Mouse (Mus musculus) bone marrow, adult 2 months (tissue): Measurements from ENCODE around the gene Gas8. TPM values are rescaled to one million over a fixed set of nuclear protein-coding genes. Genes with fewer than 3 reads are reported as not detected.
"Not testable (repeated sequence)": the region's sequence is repeated elsewhere in the genome, so short reads cannot be mapped to it uniquely, and the experiment has no call there.

Experiments used
- H3K27ac ChIP-seq: fragments of 200-500 bp; 2 replicates; pipeline ENCODE4 v1.5.1; 2012; ENCODE audit warnings: low read depth, mild to moderate bottlenecking, control low read depth, inconsistent platforms, low read length; ENCODE audit not compliant: control insufficient read depth, poor library complexity, insufficient read depth
- H3K4me1 ChIP-seq: fragments of 200-500 bp; 2 replicates; pipeline ENCODE4 v1.6.1; 2011; ENCODE audit warnings: low read length; ENCODE audit not compliant: control insufficient read depth, insufficient read depth
- H3K4me3 ChIP-seq: fragments of 200-500 bp; replicated peaks from 2 replicates; pipeline ENCODE3; 2011; ENCODE audit warnings: mild to moderate bottlenecking, low read depth, low read length, control low read depth; ENCODE audit not compliant: control insufficient read depth
- CTCF ChIP-seq: fragments of 200-500 bp; IDR thresholded peaks from 2 replicates; pipeline ENCODE4 v1.5.1; 2011; ENCODE audit warnings: low read length, control low read depth; ENCODE audit not compliant: control insufficient read depth, insufficient read depth
- POLR2A ChIP-seq: fragments of 200-500 bp; IDR thresholded peaks from 2 replicates; pipeline ENCODE4 v1.6.1; 2011; ENCODE audit warnings: low read depth, mild to moderate bottlenecking, control low read depth, low read length, borderline replicate concordance; ENCODE audit not compliant: control insufficient read depth
- WGBS: fragments of 180-500 bp; shearing (Covaris S2); methylation state at CpG from one replicate; pipeline ENCODE4 v1.1.7; 2018; 5-methylcytosine and 5-hydroxymethylcytosine counted together
- polyA plus RNA-seq: library from polyadenylated mRNA; stranded (reverse); fragments of >200 nt; gene quantifications from 2 replicates; pipeline ENCODE4 v1.2.4, GENCODE M21; 2011; ENCODE audit warnings: low replicate concordance; ENCODE audit not compliant: missing spikeins, insufficient read depth, insufficient read length

Gas8 gene
- polyA plus RNA-seq, 1 experiment: 6.3 TPM

DNA sequence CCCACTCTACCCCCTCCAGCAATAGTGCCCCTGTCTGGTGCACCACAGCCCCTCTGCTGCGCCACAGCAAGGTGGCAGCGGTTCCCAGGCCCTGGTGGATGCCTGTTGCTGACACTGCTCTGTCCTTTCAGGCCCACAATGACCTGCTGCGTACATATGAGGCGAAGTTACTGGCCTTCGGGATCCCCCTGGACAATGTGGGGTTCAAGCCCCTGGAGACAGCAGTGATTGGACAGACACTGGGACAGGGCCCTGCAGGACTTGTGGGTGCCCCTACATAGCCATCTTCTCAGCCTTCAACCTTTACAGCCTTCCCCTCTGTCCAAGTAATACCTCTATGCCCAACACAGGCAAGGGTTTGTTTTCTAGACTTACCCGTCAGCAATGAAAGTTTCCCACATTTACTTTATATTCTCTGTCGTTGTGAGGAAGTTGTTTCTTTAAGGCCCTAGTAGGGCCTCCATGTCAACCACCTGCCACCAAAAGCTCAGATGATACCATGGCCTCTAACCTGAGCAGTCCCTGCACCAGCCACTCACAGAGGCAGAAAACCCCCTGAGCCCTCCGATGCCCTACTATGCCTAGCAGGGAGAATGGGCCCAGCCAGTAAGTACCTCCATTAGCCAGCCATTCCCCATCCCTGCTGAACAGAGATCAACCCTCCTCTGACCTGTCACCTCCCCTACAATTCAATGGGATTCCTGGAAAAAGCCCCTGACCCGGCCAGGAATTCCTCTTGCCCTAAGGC is 17.8 kb downstream of the Gas8 start:
- Histone ChIP-seq H3K4me3 (no peak overlapping the region), H3K4me1 (no peaks in the 10 kb centered on the region), H3K27ac (no peak overlapping the region)
- TF ChIP-seq CTCF (no peak), POLR2A (no peak)
- WGBS: 87% methylated on average over 9 of the region's 9 CpGs

DNA sequence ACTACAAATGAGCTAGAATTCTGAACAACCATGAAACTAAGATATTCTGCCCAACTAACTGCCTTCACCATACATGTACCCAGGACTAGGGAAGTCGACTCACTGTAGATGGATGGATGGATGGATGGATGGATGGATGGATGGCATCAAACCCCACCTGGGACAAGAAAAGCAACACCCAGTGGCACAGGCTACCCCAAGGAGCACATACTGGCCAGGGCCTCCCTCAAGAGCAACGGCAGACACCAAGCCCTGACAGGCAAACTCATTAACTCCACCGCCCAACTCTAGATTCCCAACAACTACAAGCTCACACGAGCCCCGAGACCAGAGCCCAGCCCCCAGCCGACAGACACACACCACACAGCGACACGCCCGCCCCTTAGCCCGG is 18.4 kb downstream of the Gas8 start:
- no peak for TF ChIP-seq CTCF
- Histone ChIP-seq H3K27ac (no peak overlapping the region), H3K4me1 (no peaks in the 10 kb centered on the region), H3K4me3 (no peak overlapping the region)
- 78% methylated on average over 9 of the region's 10 CpGs for WGBS

DNA sequence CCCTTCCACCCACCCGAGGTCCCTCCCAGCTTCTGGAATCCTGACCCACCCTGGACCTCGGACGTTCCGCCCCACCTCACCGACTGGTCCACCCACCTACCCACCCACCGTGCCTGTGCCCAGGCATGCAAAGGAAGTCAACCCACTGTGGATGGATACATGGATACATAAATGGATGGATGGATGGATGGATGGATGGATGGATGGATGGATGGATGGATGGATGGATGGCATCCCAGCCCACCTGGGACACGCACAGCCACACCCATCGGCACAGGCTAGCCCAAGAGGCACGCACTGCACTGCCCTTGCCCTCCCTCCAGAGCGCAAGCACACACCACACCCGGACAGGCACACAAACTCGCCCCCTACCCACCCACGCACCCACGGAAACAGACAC is 19.0 kb downstream of the Gas8 start:
- H3K27ac ChIP-seq, H3K4me1 ChIP-seq, H3K4me3 ChIP-seq: not testable (repeated sequence)
- 79% methylated on average over 7 of the region's 14 CpGs for WGBS

DNA sequence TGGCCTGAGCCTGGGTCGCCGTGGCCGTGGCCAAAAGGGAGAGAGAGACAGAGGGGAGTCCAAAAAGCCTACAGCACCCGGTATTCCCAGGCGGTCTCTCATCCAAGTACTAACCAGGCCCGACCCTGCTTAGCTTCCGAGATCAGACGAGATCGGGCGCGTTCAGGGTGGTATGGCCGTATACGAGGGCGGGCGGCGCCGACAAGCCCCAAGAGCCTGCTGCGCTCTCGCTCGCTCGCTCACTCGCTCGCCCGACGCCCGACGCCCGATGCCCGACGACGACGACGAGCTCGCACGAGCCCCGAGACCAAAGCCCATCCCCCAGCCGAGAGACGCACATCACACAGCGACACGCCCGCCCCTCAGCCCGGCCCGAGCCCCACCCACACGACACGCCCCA is 45.6 kb downstream of the Gas8 start:
- not testable (repeated sequence) for H3K27ac ChIP-seq, H3K4me1 ChIP-seq, H3K4me3 ChIP-seq
- no CpG with 5 or more reads among the region's 45 CpGs for WGBS

DNA sequence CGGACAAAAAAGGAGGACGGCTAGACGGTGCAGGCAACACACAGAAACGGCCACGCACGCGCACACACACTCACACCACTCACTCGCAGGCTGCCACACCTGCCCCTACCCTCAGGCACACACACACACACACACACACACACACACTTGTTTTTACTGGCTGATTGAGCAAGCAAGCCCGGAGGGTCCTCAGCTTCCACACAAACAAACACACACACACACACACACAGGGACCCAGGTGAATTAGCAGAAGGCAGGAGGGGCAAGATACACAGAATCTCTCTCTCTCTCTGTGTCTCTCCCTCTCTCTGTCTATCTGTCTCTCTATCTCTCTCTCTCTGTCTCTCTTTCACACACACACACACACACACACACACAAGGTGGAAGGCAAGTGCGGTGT is 56.8 kb downstream of the Gas8 start:
- H3K4me1 ChIP-seq, H3K4me3 ChIP-seq: not testable (repeated sequence)
- 78% methylated on average over 1 of the region's 10 CpGs for WGBS

More for the DNA sequence above, 56.8 kb downstream of the Gas8 start:
- H3K27ac ChIP-seq: not testable (repeated sequence)

Other genes starting within 250 kb of the Gas8 start
- gene Fanca, start 200.3 kb upstream of the Gas8 start, polyA plus RNA-seq: 45.3 and 60.2 TPM in 2 replicates
- gene Spire2, start 186.1 kb upstream of the Gas8 start, polyA plus RNA-seq: 1.5 TPM in 2 replicates
- 171 and 310 TPM in 2 replicates for gene Tcf25, start 145.1 kb upstream of the Gas8 start, polyA plus RNA-seq
- 0.36 and 0.70 TPM in 2 replicates for gene Mc1r, start 111.7 kb upstream of the Gas8 start, polyA plus RNA-seq
- 0.56 and 1.4 TPM in 2 replicates for gene Tubb3, start 107.4 kb upstream of the Gas8 start, polyA plus RNA-seq
- 10.3 and 16.7 TPM in 2 replicates for gene Def8, start 95.3 kb upstream of the Gas8 start, polyA plus RNA-seq
- 12.3 and 22.8 TPM in 2 replicates for gene Afg3l1, start 40.9 kb upstream of the Gas8 start, polyA plus RNA-seq
- not detected in 2 replicates for gene Dbndd1, start 3.4 kb upstream of the Gas8 start, polyA plus RNA-seq
- 5.3 and 17.9 TPM in 2 replicates for gene Rhou, start 135.1 kb downstream of the Gas8 start, polyA plus RNA-seq